ENCODE assay signal across 8 mouse cellular contexts in genomic region chr2:62412081-62412821, GRCm38 (mm10). TPM values are rescaled to one million over a fixed set of nuclear protein-coding genes. Genes with fewer than 3 reads are reported as not detected.
A peak's percentile ranks its signal among the peaks of the same experiment; 100 is the strongest.
DNase-seq lines count a peak whose midpoint lies in the region; ATAC-seq lines count a peak whose summit lies in the region.

Dpp4 (minus strand) TSS chr2:62412231.

- intact Hi-C loops in left cerebral cortex, postnatal 4 days (cut with DNase I) = no loop called here

- H3K36me3 ChIP-seq in liver, embryonic 12.5 days = no peaks in the 10 kb centered on the region

- peak within 1 kb of the TSS; percentile 69 for H3K4me2 ChIP-seq in liver, embryonic 12.5 days

- peaks cover 24% of the 10 kb centered on the region for H3K27me3 ChIP-seq in liver, embryonic 12.5 days (replicated peaks)

- ATAC-seq in liver, embryonic 12.5 days = 0 out of 2 replicates have a peak, but pooled peaks have one; percentile 14

- H3K4me1 ChIP-seq in liver, embryonic 12.5 days = 0 out of 2 replicates have a peak, but pooled peaks cover 5% of the 10 kb centered on the region

- peak within 1 kb of the TSS; percentile 47 for H3K4me3 ChIP-seq in liver, embryonic 12.5 days

- no peak for DNase-seq in adrenal gland, postnatal 14 days
- no peak for DNase-seq in adrenal gland, postnatal 36 days
- DNase-seq in thymus, postnatal 0 days (ENCODE audit: low spot score) = no peak
- no peak for DNase-seq in thymus, adult 18-20 months
- DNase-seq in layer of hippocampus, postnatal 25 days (ENCODE audit: extremely low spot score in 1 of 2, low spot score in 1 of 2) = no peak
- no peak for DNase-seq in left cerebral cortex, postnatal 4 days
- DNase-seq in kidney, postnatal 10 days = no peak

- H3K27ac ChIP-seq in liver, embryonic 12.5 days = no peak within 1 kb of the TSS; the same call in none of the 2 replicates

- peak within 1 kb of the TSS; percentile 43 for H3K9ac ChIP-seq in liver, embryonic 12.5 days

- H3K9me3 ChIP-seq in liver, embryonic 12.5 days (replicated peaks) = no peaks in the 10 kb centered on the region

- WGBS in liver, embryonic 12.5 days (ENCODE audit: insufficient replicate concordance) = 46% methylated on average over 13 of the region's 13 CpGs

RNA-seq across cellular contexts. Expression of gene Dpp4, which starts in this region (rescaled TPM):
- 9.0 and 12.4 TPM in 2 replicates for total RNA-seq in adrenal gland, postnatal 14 days (2021)
- 1 to 10 TPM; 3.8 to 3.9 TPM for total RNA-seq in adrenal gland, postnatal 36 days (2021)
- 58.4 and 69.5 TPM in 2 replicates for polyA plus RNA-seq in thymus, postnatal 0 days (2015; fragmentation: Nextera tagmentation; extraction: Ambion mirVana)
- 5.7 and 6.7 TPM in 2 replicates for polyA plus RNA-seq in liver, embryonic 12.5 days (2016; fragmentation: Nextera tagmentation; extraction: Ambion mirVana)
- total RNA-seq in layer of hippocampus, postnatal 25 days (2021) = under 1 TPM; 0.94 to 0.96 TPM
- total RNA-seq in left cerebral cortex, postnatal 4 days (2021) = 1 to 10 TPM; 2.4 to 3.7 TPM
